8 mouse cellular contexts compared by ENCODE assay signal in the genomic region with DNA sequence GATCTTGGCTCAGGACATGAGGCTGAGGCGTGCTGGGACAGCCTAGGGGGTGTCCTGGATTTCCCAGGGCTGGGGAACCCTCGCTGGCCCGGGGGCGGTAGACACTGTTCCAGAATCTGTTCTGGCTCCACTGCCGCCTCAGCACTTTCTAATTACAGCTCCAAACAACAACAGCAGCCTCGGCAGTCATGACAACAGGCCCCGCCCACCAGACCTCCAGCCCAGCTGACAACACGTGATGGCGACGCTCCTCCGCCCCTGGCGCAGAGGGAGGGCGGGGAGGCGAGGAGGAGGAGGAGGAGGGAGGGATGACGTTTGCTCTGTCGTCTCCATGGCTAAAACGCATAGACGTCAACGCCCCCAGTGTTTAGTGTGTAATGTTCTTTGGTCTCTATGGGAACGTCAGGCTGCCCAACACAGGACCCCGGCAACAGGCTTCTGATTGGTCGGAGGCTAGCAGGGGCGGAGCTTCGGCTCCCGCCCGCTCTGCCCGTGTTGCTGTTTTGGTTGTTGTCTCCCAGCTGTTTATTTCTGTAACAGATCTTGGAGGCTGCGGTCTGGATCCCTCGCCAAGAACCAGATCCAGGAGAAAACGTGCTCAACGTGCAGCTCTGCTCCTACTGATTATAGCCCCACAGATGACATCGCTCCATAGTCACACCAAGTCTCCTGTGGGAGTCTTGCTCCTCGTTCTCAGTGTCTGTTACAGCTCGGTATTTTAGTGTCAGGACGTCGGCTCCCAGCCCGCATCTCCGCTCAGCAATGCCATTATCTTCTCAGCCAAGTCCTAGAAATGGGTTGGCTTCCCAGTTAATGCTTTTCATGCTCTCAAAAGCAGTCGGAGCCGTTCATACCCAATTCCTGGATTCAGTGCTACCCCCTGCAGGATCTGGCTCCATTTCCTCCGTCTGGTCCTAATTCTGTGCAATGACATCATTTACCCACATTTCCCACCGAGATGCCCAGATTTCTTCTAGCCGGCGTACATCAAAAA. TPM values are rescaled to one million over a fixed set of nuclear protein-coding genes. Genes with fewer than 3 reads are reported as not detected.
A peak's percentile ranks its signal among the peaks of the same experiment; 100 is the strongest.
DNase-seq lines count a peak whose midpoint lies in the region; ATAC-seq and TF ChIP-seq lines count a peak whose summit lies in the region.

No protein-coding gene starts in this region.

- H3K4me1 ChIP-seq in cortical plate, adult 2 months (ENCODE audit: control insufficient read depth, insufficient read depth, low read length): no peaks in the 10 kb centered on the region; the same call in 1 of the 2 replicates

- peak overlapping the region; percentile 49 for H3K27ac ChIP-seq in cortical plate, adult 2 months (ENCODE audit: insufficient read depth, low read length)

- intact Hi-C loops in left cerebral cortex, postnatal 10 days (cut with DNase I): no loop called here

- peak; percentile 96 for DNase-seq in gastrocnemius, postnatal 10 days
- peak; percentile 97 to 99 for DNase-seq in left cerebral cortex, postnatal 10 days (ENCODE audit: extremely low spot score in 1 of 2, low spot score in 2 of 2)
- peak; percentile 97 for DNase-seq in right cerebral cortex, postnatal 25 days
- peak; percentile 97 to 99 for DNase-seq in urinary bladder, postnatal 4 days (ENCODE audit: low spot score in 2 of 2)

- TF ChIP-seq CTCF in cortical plate, adult 2 months (IDR thresholded peaks at IDR 0.05; ENCODE audit: extremely low read depth, insufficient read depth, low read length): peak; percentile 13; the same call in 1 of the 2 replicates

- peak overlapping the region; percentile 27 for H3K4me3 ChIP-seq in cortical plate, adult 2 months (ENCODE audit: insufficient read depth, low read length)

- ATAC-seq in activated CD4-positive, CD25-positive, alpha-beta regulatory T cell, adult 4 months: peak; percentile 95
- ATAC-seq in inflammation-experienced regulatory T-cells, adult 6 months: peak; percentile 96
- ATAC-seq in megakaryocyte-erythroid progenitor cell, adult 5-6 weeks (replicated peaks; ENCODE audit: low FRiP score, low TSS enrichment, poor library complexity, severe bottlenecking): peak; percentile 97

- peak; percentile 66 for TF ChIP-seq POLR2A in cortical plate, adult 2 months (IDR thresholded peaks at IDR 0.05; ENCODE audit: extremely low read depth, insufficient read depth, low read length)

RNA-seq across cellular contexts. Expression of a gene that starts 18.3 kb away (rescaled TPM):
- polyA plus RNA-seq in activated CD4-positive, CD25-positive, alpha-beta regulatory T cell, adult 4 months (2017; shearing (Covaris generic)): 1 to 10 TPM; 6.7 to 9.6 TPM
- polyA plus RNA-seq in cortical plate, adult 2 months (2012; rRNA removed): 24.3 and 41.8 TPM in 2 replicates
- total RNA-seq in gastrocnemius, postnatal 10 days (2021): 10 to 100 TPM in 1 of 2 experiments, 1 to 10 TPM in 1; 4.3 to 15.2 TPM
- 10 to 100 TPM; 11.0 to 84.6 (median 15.2) TPM for polyA plus RNA-seq in inflammation-experienced regulatory T-cells, adult 6 months (2017; shearing (Covaris generic))
- 10 to 100 TPM; 11.0 to 14.8 TPM for total RNA-seq in left cerebral cortex, postnatal 10 days (2021)
- 2.8 and 16.5 TPM in 2 replicates for total RNA-seq in megakaryocyte-erythroid progenitor cell, adult 5-6 weeks (2014; fragmentation: Nextera tagmentation)
- 257 and 293 TPM in 2 replicates for total RNA-seq in megakaryocyte-erythroid progenitor cell, adult 5-6 weeks (2017)

Comparison
In these comparisons a context has a peak if more than half of its experiments do, and no peak if none do; other contexts are left out.
1. Peak in every context shown above with its lines: DNase-seq, ATAC-seq, H3K4me3 ChIP-seq and H3K27ac ChIP-seq.